Mouse (Mus musculus) layer of hippocampus, adult 2 months (tissue): ENCODE results near the gene Msi2. TPM values are rescaled to one million over a fixed set of nuclear protein-coding genes. Genes with fewer than 3 reads are reported as not detected.

Source experiments
- DNase-seq, 2 experiments: peaks; one replicate each; pipeline ENCODE4 v3.0.0; 2022; ENCODE audit warnings: low spot score in 2 of 2
- H3K27ac ChIP-seq: fragments of 200-600 bp; 2 replicates; pipeline ENCODE4 v1.8.1; 2022
- H3K4me3 ChIP-seq: fragments of 200-600 bp; 2 replicates; pipeline ENCODE4 v1.8.1; 2022; ENCODE audit warnings: mild to moderate bottlenecking
- CTCF ChIP-seq: fragments of 200-600 bp; conservative IDR thresholded peaks from 2 replicates; pipeline ENCODE4 v1.8.1; 2022; ENCODE audit warnings: antibody characterized with exemption, mild to moderate bottlenecking, moderate library complexity
- total RNA-seq, 2 experiments: library from RNA; stranded (reverse); gene quantifications; 2 replicates each; pipeline ENCODE4 v1.2.3; 2021

Msi2 gene
- total RNA-seq, 2 experiments from 2014 or later = 103 to 114 TPM

DNA sequence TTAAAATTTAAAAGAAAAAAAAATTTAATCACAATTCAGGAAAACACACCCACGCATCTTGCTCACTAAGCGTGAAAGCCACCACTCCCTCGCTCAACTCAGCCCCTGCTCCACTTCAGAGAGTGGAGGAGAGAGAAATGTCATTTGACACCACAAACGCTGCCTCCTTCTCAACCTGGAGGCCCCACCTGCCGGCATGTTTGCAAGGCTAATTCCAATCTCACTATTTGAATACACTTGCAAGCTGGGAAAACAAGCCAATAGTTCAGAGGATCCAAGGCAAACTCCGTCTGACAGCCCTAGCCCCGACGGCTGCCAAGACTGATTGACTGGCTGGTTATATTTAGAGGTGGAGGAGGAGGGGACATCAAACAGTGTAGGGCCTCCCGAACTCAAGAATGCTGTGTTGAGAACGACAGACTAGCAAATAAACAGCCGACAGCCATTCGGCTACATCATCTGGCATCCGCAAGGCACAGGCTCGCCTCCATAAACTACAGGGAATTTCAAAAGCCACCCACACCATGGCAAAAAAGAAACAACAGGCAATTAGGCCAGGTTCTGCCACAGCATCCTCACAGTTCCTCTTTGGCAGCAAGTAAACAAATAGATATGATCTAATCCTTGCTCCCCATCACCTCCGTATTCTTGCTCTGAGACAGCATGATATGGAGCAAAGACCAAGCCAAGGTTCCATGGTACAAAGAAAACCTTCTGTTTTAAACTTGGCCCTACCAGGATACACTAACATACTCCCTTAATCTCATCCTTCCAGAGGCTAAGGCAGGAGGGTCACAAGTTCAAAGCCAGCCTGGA is 97.9 kb downstream of the Msi2 start:
- peak overlapping the region; percentile 29 for H3K4me3 ChIP-seq
- peak; percentile 47 to 65 for DNase-seq
- no peak for TF ChIP-seq CTCF
- peak overlapping the region; percentile 83 for H3K27ac ChIP-seq

DNA sequence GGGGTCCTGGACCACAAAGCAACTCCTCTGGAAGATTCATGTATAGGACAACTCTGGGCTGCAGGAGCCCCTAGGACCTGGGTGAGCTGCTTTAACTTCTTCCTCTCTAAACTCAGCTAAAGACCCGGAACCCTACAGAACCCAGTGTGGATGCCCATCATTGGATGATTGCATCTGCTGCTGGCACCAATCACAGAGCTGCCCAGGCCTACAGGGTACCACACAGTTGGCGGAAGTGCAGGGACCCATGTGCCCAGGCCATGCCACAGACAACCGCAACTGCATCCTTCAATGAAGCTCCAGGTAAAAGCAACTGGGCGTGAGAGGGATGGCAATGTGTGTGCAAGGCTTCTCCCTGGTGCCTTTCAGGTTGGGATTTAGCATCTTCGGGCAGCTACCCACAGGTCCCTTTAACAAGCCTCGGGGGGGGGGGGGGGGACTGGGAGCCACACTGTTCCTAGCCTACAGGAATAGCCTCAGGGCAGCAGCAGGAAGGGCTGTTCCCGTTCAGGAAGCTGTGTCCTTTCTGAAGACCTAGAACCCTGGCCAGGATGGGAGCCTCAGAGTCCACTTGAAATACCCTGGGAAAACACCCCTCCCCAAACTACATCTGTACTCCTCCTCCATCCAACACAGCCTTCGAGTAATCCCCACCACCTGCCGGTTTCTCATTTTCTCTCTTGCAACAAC is 98.7 kb downstream of the Msi2 start:
- peak overlapping the region; percentile 29 for H3K4me3 ChIP-seq
- no peak for DNase-seq
- peak overlapping the region; percentile 83 for H3K27ac ChIP-seq
- TF ChIP-seq CTCF = no peak

DNA sequence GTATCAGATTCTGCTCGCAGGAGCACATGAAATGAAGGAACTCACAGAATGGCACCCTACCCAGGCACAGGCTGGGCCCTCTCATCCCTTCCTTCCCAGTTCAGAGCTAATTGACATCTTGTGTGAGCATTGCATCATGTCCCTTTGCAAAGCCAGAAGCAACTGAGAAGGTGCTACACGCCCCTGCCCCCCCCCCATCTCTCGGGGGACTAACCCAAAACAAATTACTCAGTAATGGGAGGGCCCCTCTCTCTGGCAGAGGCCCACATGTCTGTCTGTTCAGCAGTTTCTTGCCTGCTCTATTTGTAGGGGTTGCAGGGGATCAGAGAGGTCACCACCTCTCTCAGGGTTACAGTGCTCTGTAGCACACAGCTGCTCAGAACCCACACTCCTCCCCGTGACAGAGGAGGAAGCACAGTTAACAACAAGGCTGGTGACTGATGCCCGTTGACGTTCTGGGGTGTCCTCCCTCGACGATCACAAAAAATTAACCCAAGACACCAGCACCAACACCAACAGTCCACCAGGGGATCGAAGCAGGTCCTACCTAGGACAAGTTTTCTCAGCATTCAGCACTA is 99.5 kb downstream of the Msi2 start:
- no peak for DNase-seq
- peak overlapping the region; percentile 83 for H3K27ac ChIP-seq

DNA sequence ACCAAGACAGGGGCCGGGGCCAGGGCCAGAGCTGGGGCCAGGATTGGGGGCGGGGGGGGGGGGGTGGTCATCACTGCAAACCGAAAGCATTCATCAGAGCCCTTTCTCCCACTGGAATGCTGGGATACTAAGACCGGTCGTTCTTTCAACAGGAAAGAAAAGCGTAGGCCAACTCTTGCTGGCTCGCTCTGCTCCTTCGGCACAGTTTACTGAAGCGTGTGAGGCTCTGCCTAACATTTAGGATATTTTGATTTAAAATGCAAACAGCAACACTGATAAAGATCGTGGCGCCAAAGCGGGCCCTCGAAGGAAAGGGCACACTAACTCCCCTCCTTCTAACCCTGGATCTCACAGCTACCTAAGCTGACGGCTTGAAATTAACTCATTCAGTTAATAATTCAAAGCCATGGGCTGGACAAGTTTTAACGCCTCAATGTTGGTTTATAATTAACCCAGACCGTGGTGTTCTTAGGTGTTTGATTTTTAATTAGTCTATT is 100.3 kb downstream of the Msi2 start:
- Histone ChIP-seq H3K4me3 (no peak overlapping the region), H3K27ac (peak overlapping the region; percentile 83)
- no peak for DNase-seq
- no peak for TF ChIP-seq CTCF

More for the DNA sequence above, 99.5 kb downstream of the Msi2 start:
- peak; percentile 48 for TF ChIP-seq CTCF
- H3K4me3 ChIP-seq = no peak overlapping the region

DNA sequence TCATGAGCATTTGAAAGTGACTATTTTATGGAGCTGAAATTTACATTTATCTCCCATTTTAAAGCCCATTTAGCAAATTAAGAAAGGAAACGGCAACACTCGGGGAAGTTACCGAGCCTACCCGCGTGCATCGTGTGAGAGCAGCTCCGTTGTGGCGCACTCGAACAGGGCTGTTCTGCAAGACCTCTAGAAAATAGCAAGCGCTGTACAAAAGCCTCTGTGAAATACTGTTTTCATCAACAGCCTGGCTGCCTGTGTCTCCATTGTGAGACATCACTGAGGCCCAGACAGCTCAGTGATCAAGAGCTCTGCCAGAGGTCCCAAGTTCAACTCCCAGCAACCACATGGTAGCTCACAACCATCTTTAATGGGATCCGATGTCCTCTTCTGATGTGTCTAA is 100.9 kb downstream of the Msi2 start:
- no peak for TF ChIP-seq CTCF
- no peak for DNase-seq
- H3K4me3 ChIP-seq = no peak overlapping the region
- peak overlapping the region; percentile 83 for H3K27ac ChIP-seq

DNA sequence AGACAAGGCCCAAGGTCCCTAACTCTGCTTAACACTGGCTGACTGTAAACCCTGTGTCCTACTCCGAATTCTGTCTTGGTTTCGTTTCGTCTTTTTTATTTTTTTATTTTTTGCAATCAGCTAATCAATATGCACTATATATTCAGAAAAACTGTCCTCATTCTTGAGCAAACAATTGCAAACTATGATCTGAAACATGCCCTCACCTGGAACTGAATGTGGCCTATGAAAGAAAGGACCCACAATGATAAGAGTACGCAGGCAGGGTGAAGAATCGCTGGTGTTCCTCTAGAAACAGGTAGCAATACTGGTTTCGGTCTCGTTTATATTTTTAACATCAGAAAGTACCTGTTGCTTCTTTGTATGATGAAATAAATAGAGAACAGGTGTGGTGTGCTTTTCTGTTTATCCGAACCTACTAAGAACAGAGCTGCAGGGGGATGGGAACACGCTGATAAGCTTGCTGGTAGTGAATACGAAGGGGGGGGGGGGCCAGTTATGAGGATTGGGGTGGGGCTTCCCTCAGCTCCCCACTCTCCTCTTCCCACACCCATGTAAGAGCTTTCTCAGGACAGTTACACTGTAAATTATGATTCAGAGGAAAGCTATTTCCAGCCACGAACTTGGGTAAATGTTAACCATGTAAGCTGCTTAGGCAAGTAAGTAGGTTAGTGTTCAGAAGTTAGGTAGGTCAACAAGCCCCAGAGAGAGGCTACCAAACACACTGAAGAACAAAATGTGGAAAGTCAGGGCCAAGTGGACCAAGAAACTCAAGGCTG is 103.6 kb downstream of the Msi2 start:
- no peak for TF ChIP-seq CTCF
- DNase-seq = no peak
- peak overlapping the region; percentile 81 for H3K27ac ChIP-seq
- no peak overlapping the region for H3K4me3 ChIP-seq

DNA sequence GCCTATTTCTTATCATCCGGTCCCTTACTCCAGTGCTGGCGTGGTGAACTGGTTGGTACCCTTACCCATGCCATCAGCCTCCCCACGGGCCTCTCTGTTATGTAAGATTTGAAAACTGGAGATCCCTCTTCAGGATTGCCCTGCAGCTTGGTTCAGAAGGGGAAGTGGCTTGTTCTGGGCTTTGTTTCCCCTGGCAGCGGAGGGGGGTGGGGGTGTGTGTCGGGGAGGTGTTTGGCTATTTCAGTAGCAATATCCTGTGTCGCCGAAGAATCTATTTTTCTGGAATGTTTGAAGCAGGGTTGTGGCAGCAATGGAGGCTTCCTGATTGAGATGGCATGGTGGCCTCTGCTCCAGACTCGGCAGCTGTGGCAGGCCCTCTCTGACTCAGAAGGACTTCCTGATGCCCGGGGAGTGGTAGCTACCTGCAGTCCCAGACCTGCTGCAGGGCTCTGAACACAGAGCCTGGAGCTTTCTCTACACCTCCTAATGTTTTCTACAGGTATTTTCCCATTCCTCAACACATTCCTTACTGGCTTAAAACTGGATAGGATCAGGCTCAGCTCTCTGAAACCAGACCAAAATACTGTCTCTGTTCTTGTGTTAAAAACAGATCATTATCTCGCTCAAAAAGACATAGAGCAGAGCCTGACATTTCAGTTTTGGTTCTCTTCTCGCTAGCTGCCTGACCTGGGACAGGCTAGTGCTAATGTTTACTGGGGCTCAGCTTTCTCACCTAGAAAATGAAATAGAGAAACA is 104.4 kb downstream of the Msi2 start:
- peak overlapping the region; percentile 81 for H3K27ac ChIP-seq

DNA sequence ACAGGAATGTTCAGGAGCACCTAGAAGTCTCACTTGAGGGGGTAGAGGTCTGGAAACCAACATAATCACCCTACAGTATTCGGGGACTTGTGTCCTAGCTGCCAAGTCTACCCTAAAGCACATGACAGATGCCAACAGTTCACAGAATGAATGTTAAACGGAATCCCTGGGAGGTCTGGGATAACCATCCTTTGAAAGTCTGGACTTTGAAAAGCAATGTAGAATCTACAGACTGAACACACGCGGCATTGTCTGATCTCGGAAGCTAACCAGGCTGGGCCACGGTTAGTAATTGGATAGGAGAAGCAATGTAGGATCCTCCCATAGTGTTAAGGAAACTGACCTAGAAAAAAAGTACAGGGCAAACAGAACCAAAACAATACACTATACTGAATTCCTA is 105.3 kb downstream of the Msi2 start:
- Histone ChIP-seq H3K27ac (peak overlapping the region; percentile 81; the same call in 1 of the 2 replicates), H3K4me3 (no peak overlapping the region)
- no peak for DNase-seq
- no peak for TF ChIP-seq CTCF

More for the DNA sequence above, 104.4 kb downstream of the Msi2 start:
- DNase-seq = no peak
- no peak overlapping the region for H3K4me3 ChIP-seq
- no peak for TF ChIP-seq CTCF

DNA sequence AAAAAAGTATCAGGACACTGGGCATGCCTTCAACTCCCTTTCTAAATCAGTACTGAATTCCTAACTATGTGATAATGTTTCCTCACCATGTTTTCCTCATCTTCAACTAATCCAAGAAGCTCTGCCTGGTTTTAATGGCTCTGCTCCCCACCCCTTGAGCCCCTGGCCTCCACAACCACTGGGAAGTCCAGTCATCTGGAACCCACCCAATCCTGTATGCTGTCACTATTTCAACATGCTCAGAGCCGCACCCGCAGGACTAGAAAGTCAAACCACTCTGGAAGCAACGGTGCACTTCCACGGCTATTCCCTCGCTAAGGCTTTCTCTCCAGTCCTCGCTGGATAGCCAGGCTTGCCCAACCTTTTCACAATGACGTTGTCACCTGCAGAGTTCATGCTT is 106.2 kb downstream of the Msi2 start:
- DNase-seq = no peak
- no peak for TF ChIP-seq CTCF
- Histone ChIP-seq H3K4me3 (no peak overlapping the region), H3K27ac (peak overlapping the region; percentile 81; the same call in 1 of the 2 replicates)

DNA sequence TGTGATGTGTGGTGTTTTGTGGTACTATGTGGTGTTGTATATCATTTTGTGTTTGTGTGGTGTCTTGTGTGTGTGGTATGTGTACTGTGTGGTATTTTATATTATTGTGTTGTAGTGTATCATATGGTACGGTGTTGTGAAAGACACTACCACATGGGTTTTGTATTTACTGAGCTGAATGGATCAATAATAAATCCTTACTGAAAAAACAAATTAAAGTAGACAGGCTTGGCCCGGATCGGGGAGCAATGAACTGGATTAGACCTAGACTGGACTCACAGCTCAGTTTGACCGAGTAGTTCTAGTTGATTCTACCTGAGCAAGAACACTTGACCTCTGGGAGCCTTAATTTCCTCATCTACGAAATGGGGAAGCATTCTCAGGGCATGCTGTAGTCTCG is 107.5 kb downstream of the Msi2 start:
- Histone ChIP-seq H3K27ac (no peak overlapping the region), H3K4me3 (no peak overlapping the region)
- DNase-seq = no peak
- no peak for TF ChIP-seq CTCF

DNA sequence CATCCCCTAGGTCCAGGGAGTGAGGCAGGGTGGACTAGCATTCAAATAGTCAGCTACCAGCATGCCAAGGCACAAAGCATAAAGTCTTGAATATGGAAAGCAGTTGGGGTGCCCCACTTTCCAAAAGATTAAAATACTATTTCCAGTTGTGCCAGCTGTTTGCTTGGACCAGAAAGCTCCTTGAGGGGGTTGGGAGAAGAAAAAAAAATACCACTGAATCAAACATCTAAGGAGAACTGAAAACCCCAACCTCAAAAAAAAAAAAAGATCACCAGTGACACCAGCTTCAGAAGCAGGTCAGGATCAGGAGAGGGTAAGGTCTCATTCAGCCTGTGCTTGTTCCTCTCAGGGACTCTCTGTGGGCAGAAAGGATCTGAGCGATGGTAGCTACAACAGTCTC is 108.2 kb downstream of the Msi2 start:
- DNase-seq = no peak
- H3K4me3 ChIP-seq = no peak overlapping the region
- TF ChIP-seq CTCF = no peak
- H3K27ac ChIP-seq = peak overlapping the region; percentile 33; the same call in 1 of the 2 replicates

DNA sequence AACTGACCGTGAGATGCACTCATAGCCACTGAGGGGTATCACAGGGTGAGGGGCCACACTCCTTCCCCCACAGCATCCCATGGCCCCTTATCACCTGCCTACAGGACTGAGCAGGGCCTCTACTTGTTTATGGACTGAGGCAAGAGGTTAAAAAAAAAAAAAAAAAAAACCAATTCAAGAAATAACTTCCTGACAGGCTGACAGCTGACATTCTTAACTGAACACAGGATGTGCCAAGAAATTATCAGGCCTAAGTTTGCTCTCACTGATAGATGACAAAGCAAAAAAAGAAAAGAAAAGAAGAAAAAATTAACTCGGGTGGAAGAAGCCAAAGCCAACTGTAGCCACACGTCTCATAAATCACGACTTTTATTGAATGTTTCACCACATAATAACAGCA is 109.7 kb downstream of the Msi2 start:
- Histone ChIP-seq H3K4me3 (no peak overlapping the region), H3K27ac (peak overlapping the region; percentile 78)
- TF ChIP-seq CTCF = no peak
- no peak for DNase-seq
